Mouse (Mus musculus) midbrain, embryonic 11.5 days (tissue): ENCODE measurements at regions not wholly inside any gene's neighbourhood (a gene's known extent, or its start where the extent isn't known, plus 50 kb on each side); places are given as distances from the start of the nearest gene placed in this dataset.

ENCODE experiments used
- ATAC-seq: fragments of 200-750 bp; cut with Nextera tagmentation; 2 replicates; pipeline ENCODE4 v1.8.0; 2017; ENCODE audit warnings: moderate TSS enrichment, moderate library complexity; ENCODE audit not compliant: low FRiP score
- DNase-seq: peaks from one replicate; pipeline ENCODE4 v3.0.0; 2015; ENCODE audit warnings: low spot score; ENCODE audit errors: missing footprints
- H3K27ac ChIP-seq: fragments of 300-500 bp; sonication (generic); 2 replicates; pipeline ENCODE4 v1.5.1; 2014; ENCODE audit warnings: low read depth, low read length
- H3K27me3 ChIP-seq: fragments of 300-500 bp; sonication (generic); 2 replicates; pipeline ENCODE4 v1.6.1; 2014; ENCODE audit warnings: mild to moderate bottlenecking, low read length, moderate library complexity, mixed read lengths; ENCODE audit not compliant: control insufficient read depth, insufficient read depth
- H3K36me3 ChIP-seq: fragments of 300-500 bp; sonication (generic); 2 replicates; pipeline ENCODE4 v1.6.1; 2014; ENCODE audit warnings: mild to moderate bottlenecking, low read length, moderate library complexity, mixed read lengths; ENCODE audit not compliant: control insufficient read depth, insufficient read depth
- H3K4me1 ChIP-seq: fragments of 300-500 bp; sonication (generic); 2 replicates; pipeline ENCODE4 v1.6.1; 2014; ENCODE audit warnings: low read length; ENCODE audit not compliant: control insufficient read depth, insufficient read depth
- H3K4me2 ChIP-seq: fragments of 300-500 bp; sonication (generic); 2 replicates; pipeline ENCODE4 v1.6.1; 2014; ENCODE audit warnings: mild to moderate bottlenecking, moderate library complexity
- H3K4me3 ChIP-seq: fragments of 300-500 bp; sonication (generic); 2 replicates; pipeline ENCODE4 v1.5.1; 2014; ENCODE audit warnings: low read depth, low read length
- H3K9ac ChIP-seq: fragments of 300-500 bp; sonication (generic); 2 replicates; pipeline ENCODE4 v1.6.1; 2014; ENCODE audit warnings: low read length
- H3K9me3 ChIP-seq: fragments of 300-500 bp; sonication (generic); 2 replicates; pipeline ENCODE4 v1.6.1; 2016; ENCODE audit warnings: low read length; ENCODE audit not compliant: control insufficient read depth
- WGBS: fragments of 180-500 bp; shearing (Covaris S2); extraction: QIAGEN DNeasy Blood & Tissue Kit; methylation state at CpG from one replicate; pipeline ENCODE4 v1.1.7; 2014; 5-methylcytosine and 5-hydroxymethylcytosine counted together

DNA sequence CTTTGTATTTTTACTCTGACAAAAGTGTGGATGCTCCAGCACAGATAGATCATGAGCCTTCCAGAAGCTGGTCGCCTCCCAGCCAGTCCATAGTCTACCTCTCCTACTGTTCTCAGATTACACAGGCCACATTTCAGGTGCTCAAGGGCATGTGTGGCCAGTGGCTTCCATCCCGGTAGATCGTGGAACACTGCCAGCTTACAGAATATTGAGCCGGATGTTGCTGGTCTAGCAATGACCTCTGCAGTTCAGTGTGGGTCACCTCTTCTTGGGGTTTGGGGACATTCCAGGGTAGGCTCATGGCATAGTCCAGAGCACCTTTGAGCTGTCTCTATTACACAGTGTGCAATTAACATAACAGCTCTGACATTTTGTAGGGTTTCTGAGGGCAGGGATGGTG is 342.2 kb downstream of the 3100002H09Rik start:
- Histone ChIP-seq H3K4me3 (no peak overlapping the region), H3K36me3 (no peaks in the 10 kb centered on the region), H3K27ac (no peak overlapping the region), H3K4me2 (no peak overlapping the region), H3K9me3 (no peaks in the 10 kb centered on the region), H3K9ac (no peak overlapping the region), H3K27me3 (no peaks in the 10 kb centered on the region), H3K4me1 (peaks cover 22% of the 10 kb centered on the region)
- WGBS, result 93% methylated on average over 4 of the region's 4 CpGs
- DNase-seq (no peak), ATAC-seq (no peak)

- ATAC-seq (peak; percentile 90), DNase-seq (peak; percentile 90)
- Histone ChIP-seq H3K9me3 (no peaks in the 10 kb centered on the region; the same call in 1 of the 2 replicates), H3K36me3 (no peaks in the 10 kb centered on the region), H3K4me3 (no peak overlapping the region), H3K27me3 (no peaks in the 10 kb centered on the region), H3K27ac (peak overlapping the region; percentile 73), H3K4me1 (peaks cover 22% of the 10 kb centered on the region), H3K4me2 (no peak overlapping the region), H3K9ac (no peak overlapping the region)
- WGBS, result 19% methylated on average over 4 of the region's 4 CpGs
These were observed 344.0 kb downstream of the 3100002H09Rik start for GRCm38 (mm10) chr4:124266573-124266972.

GRCm38 (mm10) chr4:124265527-124265926 is 345.1 kb downstream of the 3100002H09Rik start:
- Histone ChIP-seq H3K36me3 (no peaks in the 10 kb centered on the region), H3K9me3 (no peaks in the 10 kb centered on the region; the same call in 1 of the 2 replicates), H3K4me1 (peaks cover 22% of the 10 kb centered on the region), H3K4me3 (no peak overlapping the region), H3K27me3 (no peaks in the 10 kb centered on the region), H3K4me2 (no peak overlapping the region), H3K27ac (no peak overlapping the region; the same call in 1 of the 2 replicates), H3K9ac (no peak overlapping the region)
- no peak for ATAC-seq
- 78% methylated on average over 15 of the region's 15 CpGs for WGBS
- peak; percentile 76 for DNase-seq

- no peak overlapping the region for H3K9ac ChIP-seq
- no peak overlapping the region for H3K27ac ChIP-seq
- DNase-seq (no peak), ATAC-seq (no peak)
- H3K27me3 ChIP-seq, result peaks cover 2% of the 10 kb centered on the region; the same call in 1 of the 2 replicates
- H3K36me3 ChIP-seq, result no peaks in the 10 kb centered on the region
- no peaks in the 10 kb centered on the region; the same call in 1 of the 2 replicates for H3K9me3 ChIP-seq
- WGBS, result 49% methylated on average over 9 of the region's 9 CpGs
- H3K4me3 ChIP-seq, result no peak overlapping the region
- H3K4me1 ChIP-seq, result peaks cover 24% of the 10 kb centered on the region
- H3K4me2 ChIP-seq, result no peak overlapping the region
These were observed 339.2 kb upstream of the 4930535I16Rik start for GRCm38 (mm10) chr4:124257006-124257405.

- Histone ChIP-seq H3K9ac (no peak overlapping the region), H3K4me3 (no peak overlapping the region), H3K4me2 (no peak overlapping the region), H3K27ac (no peak overlapping the region), H3K9me3 (no peaks in the 10 kb centered on the region), H3K4me1 (peaks cover 24% of the 10 kb centered on the region), H3K27me3 (peaks cover 2% of the 10 kb centered on the region; the same call in 1 of the 2 replicates), H3K36me3 (no peaks in the 10 kb centered on the region)
- no peak for ATAC-seq
- no peak for DNase-seq
- 70% methylated on average over 7 of the region's 7 CpGs for WGBS
These were observed 338.7 kb upstream of the 4930535I16Rik start for GRCm38 (mm10) chr4:124256515-124256914.

GRCm38 (mm10) chr4:124255183-124255543 is 337.3 kb upstream of the 4930535I16Rik start:
- H3K4me2 ChIP-seq, result no peak overlapping the region
- peaks cover 24% of the 10 kb centered on the region for H3K4me1 ChIP-seq
- ATAC-seq, result 0 out of 2 replicates have a peak, but pooled peaks have one; percentile 9
- no peaks in the 10 kb centered on the region for H3K9me3 ChIP-seq
- H3K9ac ChIP-seq, result no peak overlapping the region
- H3K4me3 ChIP-seq, result no peak overlapping the region
- peak; percentile 86 for DNase-seq
- peaks cover 2% of the 10 kb centered on the region; the same call in 1 of the 2 replicates for H3K27me3 ChIP-seq
- 33% methylated on average over 7 of the region's 7 CpGs for WGBS
- H3K36me3 ChIP-seq, result no peaks in the 10 kb centered on the region
- no peak overlapping the region for H3K27ac ChIP-seq

DNA sequence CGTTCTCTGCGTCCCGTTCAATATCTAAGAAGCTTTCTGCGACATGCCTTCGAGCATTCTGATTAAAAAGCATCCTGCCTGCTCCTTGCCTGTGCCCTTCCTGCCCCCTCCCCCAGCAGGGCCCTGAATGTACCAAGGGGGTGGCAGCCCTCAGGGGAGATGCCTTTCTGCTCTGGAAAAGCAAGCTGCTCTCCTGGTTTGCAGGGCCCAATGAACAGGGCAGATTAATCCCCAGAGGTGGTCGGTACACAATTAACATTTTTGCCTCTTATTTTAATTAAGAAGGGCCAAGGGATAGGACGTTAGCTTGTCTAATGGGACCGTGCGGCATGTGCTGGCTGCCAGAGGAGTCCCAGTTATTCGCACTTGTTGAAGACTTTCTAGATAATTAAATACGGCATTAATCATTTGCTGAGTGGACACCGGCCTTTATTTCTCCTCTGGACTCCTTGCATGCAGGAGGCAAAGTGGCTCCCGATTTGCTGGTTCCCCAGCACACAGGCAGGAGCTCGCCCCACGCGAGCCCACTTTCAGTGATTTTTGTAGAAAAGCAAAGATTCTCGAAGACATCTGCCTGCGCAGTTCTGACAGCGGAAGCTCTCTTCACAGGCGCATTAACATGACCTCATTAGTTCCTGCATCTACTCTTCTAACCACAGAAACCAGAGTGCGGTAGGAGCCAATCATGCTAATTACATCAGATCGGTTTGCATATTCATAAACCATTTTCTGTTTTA is 336.8 kb upstream of the 4930535I16Rik start:
- H3K36me3 ChIP-seq, result no peaks in the 10 kb centered on the region
- 29% methylated on average over 22 of the region's 22 CpGs for WGBS
- DNase-seq, result peak; percentile 89
- H3K27ac ChIP-seq, result no peak overlapping the region
- peak; percentile 48; the same call in 1 of the 2 replicates for ATAC-seq
- peaks cover 24% of the 10 kb centered on the region for H3K4me1 ChIP-seq
- no peak overlapping the region; the same call in 1 of the 2 replicates for H3K4me2 ChIP-seq
- peaks cover 2% of the 10 kb centered on the region; the same call in 1 of the 2 replicates for H3K27me3 ChIP-seq
- no peaks in the 10 kb centered on the region for H3K9me3 ChIP-seq
- no peak overlapping the region for H3K9ac ChIP-seq
- H3K4me3 ChIP-seq, result no peak overlapping the region

DNA sequence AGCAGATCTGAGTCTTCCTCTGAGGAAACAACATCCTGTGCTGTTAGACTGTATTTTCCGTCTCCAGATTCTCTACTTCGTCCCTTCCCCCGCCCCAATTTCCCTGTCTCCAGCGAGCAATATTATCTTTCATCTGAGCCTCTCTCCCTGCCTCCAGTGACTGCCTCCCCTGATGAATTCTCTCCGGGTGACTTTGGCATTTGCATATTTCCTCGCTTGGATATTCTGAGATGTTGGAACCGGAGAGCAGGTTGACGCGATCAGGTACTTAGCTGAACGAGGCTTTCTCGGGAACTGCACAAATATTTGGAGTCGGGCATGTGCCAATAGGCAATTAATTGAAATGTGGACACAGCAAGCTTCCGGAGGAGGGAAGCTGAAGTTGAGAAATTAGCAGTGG is 323.8 kb upstream of the 4930535I16Rik start:
- Histone ChIP-seq H3K36me3 (no peaks in the 10 kb centered on the region), H3K9ac (no peak overlapping the region), H3K9me3 (no peaks in the 10 kb centered on the region), H3K27me3 (no peaks in the 10 kb centered on the region; the same call in 1 of the 2 replicates), H3K4me2 (no peak overlapping the region), H3K27ac (no peak overlapping the region), H3K4me3 (no peak overlapping the region), H3K4me1 (peaks cover 3% of the 10 kb centered on the region; the same call in 1 of the 2 replicates)
- no peak for ATAC-seq
- 51% methylated on average over 13 of the region's 13 CpGs for WGBS
- no peak for DNase-seq

DNA sequence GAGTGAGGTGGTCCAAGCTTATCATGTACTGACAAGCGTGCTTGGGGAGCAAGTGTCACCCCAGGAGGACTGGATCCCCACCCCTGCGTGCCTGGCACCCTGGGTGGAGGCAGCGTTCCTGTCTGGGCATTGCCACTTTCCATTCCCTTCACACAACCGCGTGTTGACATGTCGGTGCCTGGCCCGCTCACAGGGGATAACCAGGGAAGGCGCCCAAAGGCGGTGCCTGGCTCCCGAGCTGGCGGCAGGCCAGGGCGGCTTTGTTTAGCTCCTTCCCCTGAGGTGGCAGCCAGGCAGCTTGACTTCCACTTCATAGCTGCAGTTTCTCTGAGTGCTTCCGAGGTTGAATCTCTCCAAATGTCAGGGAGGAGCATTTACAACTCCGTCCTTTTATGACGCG is 318.7 kb upstream of the 4930535I16Rik start:
- no peaks in the 10 kb centered on the region for H3K36me3 ChIP-seq
- H3K4me1 ChIP-seq, result peaks cover 2% of the 10 kb centered on the region; the same call in 1 of the 2 replicates
- no peak overlapping the region for H3K9ac ChIP-seq
- H3K27me3 ChIP-seq, result no peaks in the 10 kb centered on the region; the same call in 1 of the 2 replicates
- no peak overlapping the region for H3K4me2 ChIP-seq
- H3K27ac ChIP-seq, result no peak overlapping the region
- 75% methylated on average over 16 of the region's 16 CpGs for WGBS
- DNase-seq (no peak), ATAC-seq (no peak)
- no peaks in the 10 kb centered on the region for H3K9me3 ChIP-seq
- no peak overlapping the region for H3K4me3 ChIP-seq
